In the genomic region with DNA sequence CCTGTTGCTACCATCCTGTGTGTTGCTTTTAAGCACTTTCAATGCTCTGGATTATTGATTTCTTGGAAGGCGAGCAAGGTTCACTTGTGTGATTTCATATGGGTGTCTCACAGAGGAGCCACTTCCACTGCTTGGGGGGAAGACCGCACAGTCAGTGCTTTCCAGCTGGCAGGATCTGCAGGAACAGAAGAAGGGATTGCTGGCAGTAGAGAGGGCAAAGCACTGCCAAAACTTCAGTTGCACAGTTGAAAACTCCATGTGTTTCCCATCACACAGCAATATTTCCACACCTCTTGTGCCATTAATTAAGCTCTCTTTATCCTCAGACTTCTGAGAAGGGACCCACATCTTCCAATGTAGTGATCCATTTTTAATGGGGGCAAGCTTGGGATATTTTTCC, we compare ENCODE assay signal across 15 mouse cellular contexts.
DNase-seq lines count a peak whose midpoint lies in the region; ATAC-seq lines count a peak whose summit lies in the region.
"Had no signal": no experiment of that assay in that cellular context is flagged by ENCODE, and none has a peak within 500 bp of the region (broad histone marks: within the 10 kb centered on the region; RNA-seq: fewer than 3 reads in every experiment).

No protein-coding gene starts in this region.

- no peak overlapping the region for H3K9ac ChIP-seq in hindbrain, embryonic 16.5 days (ENCODE audit: low read depth, low read length)
- H3K9ac ChIP-seq: midbrain, embryonic 12.5 days; neural tube, embryonic 13.5 days had no signal

- H3K4me2 ChIP-seq in hindbrain, embryonic 16.5 days (ENCODE audit: low read length) = no peak overlapping the region
- H3K4me2 ChIP-seq: liver, embryonic 11.5 days; midbrain, embryonic 12.5 days; neural tube, embryonic 13.5 days had no signal

- intact Hi-C loops in heart, postnatal 10 days (cut with DNase I) = no loop called here

- peak; percentile 97 for ATAC-seq in cerebellum, adult (ENCODE audit: insufficient number of reproducible peaks, low FRiP score, low TSS enrichment)
- no peak for ATAC-seq in hindbrain, embryonic 16.5 days

- WGBS in hindbrain, embryonic 16.5 days = 73% methylated on average over 2 of the region's 2 CpGs

- H3K9me3 ChIP-seq in hindbrain, embryonic 16.5 days (ENCODE audit: control insufficient read depth, low read length) = no peaks in the 10 kb centered on the region
- H3K9me3 ChIP-seq: midbrain, embryonic 12.5 days; neural tube, embryonic 13.5 days had no signal

- H3K4me3 ChIP-seq in hindbrain, embryonic 16.5 days (ENCODE audit: low read length) = no peak overlapping the region
- H3K4me3 ChIP-seq: heart, adult 2 months; midbrain, embryonic 12.5 days; neural tube, embryonic 13.5 days had no signal

- peak; percentile 5 to 13 for DNase-seq in heart, postnatal 10 days
- no peak for DNase-seq in heart, adult 18-20 months
- peak; percentile 72 to 73 for DNase-seq in cerebellum, postnatal 36 days
- DNase-seq in lung, postnatal 10 days = peak; percentile 38
- no peak for DNase-seq in adrenal gland, adult 18-20 months (ENCODE audit: low spot score in 2 of 2)
- DNase-seq in ovary, postnatal 36 days (ENCODE audit: low spot score) = no peak
- DNase-seq: adrenal gland, adult 2 months; heart, adult 2 months; kidney, adult 18-20 months; thymus, adult 18-20 months had no signal

- H3K36me3 ChIP-seq in hindbrain, embryonic 16.5 days (ENCODE audit: control insufficient read depth, insufficient read depth, low read length) = no peaks in the 10 kb centered on the region
- H3K36me3 ChIP-seq: midbrain, embryonic 12.5 days; neural tube, embryonic 13.5 days had no signal

- no peaks in the 10 kb centered on the region for H3K4me1 ChIP-seq in hindbrain, embryonic 16.5 days (ENCODE audit: control insufficient read depth, insufficient read depth, low read depth, low read length)
- H3K4me1 ChIP-seq: midbrain, embryonic 12.5 days; neural tube, embryonic 13.5 days had no signal

- H3K27me3 ChIP-seq in hindbrain, embryonic 16.5 days (replicated peaks; ENCODE audit: control insufficient read depth, insufficient read depth, low read length) = no peaks in the 10 kb centered on the region
- H3K27me3 ChIP-seq: midbrain, embryonic 12.5 days; neural tube, embryonic 13.5 days had no signal

- H3K27ac ChIP-seq in hindbrain, embryonic 16.5 days (ENCODE audit: low read depth, low read length) = no peak overlapping the region
- H3K27ac ChIP-seq: heart, adult 2 months; midbrain, embryonic 12.5 days; neural tube, embryonic 13.5 days had no signal

Comparison
In these comparisons a context has a peak if more than half of its experiments do, and no peak if none do; other contexts are left out.
1. DNase-seq: peak in heart, postnatal 10 days (2 of 2), cerebellum, postnatal 36 days (2 of 2) and lung, postnatal 10 days (single experiment); none in heart, adult 18-20 months (0 of 2), adrenal gland, adult 18-20 months (0 of 2) and ovary, postnatal 36 days (single experiment).